Mouse (Mus musculus): ENCODE results near the gene Dync1li2.

Dync1li2 gene

DNA sequence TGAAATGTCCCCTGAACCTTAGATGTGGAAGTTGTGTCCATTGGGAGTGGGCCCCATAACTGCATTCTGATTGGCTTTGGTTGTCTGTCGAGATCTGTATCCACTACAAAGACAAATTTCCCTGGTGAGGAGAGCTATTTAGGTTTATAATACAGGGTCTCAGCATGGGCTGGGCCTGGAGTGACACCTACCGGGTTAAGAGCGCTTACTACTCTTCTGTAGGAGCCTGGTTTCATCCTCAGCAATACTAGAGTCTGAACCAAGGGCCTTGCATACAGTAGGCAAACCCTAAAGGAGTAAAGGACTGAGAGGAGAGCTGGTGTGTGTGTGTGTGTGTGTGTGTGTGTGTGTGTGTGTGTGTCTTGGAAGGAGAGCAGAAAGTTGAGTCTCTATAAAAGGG lies 28.6 kb downstream of the Dync1li2 start:
- DNase-seq (ENCODE audit: low spot score), result no peak

DNA sequence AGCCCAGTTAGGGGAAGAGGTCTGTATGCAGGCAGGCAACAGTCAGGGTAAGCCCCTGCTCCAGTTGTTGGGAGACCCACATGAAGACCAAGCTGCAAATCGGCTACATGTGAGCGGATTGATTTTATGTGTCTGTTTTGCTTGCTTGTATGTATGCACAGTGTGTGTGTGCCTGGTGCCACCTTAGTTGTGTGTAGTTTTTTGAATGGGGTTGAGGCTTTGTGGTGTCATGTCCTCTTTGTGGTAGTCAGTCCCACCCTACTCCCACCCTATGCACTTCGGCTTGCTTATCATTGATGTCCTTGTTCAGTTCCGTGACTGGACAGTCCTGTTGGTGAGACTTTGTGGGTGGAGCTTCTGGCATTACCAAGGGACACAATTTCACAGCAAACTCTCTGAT lies 29.1 kb downstream of the Dync1li2 start:
- no peak for DNase-seq (ENCODE audit: low spot score)

DNA sequence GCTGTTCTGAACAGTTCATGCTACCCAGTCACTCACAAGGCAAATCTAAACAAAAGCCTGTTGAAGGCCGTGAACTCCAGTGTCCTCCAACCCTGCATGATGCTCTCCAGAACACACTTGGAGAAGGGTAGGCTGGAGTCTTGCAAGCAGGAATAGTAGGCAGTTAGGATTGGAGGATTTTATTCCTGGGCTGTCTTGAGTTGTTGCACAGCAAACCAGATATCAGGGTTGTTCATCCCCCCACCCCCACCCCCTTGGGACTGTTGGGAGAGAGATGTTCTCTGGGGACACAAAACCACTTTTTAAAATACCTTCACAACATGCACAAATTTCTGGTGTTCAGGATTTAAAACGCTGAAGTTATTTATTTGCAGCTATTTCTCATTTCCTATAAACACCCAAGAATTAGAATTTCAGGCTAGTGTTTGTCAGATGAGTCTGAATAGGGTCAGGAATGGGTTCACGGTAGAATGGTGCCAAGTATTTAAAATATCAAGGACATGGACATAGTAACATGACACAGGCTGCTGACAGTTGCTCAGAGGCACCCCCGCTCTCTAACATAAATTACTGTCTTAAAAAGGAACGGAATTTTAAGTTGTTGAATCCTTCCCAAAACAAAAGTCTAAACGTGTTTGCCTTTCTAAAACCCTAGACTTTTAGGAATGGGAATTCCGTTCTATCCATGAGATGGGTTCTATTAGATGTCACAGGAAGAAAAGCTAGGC lies 29.9 kb downstream of the Dync1li2 start:
- no peak for DNase-seq (ENCODE audit: low spot score)

DNA sequence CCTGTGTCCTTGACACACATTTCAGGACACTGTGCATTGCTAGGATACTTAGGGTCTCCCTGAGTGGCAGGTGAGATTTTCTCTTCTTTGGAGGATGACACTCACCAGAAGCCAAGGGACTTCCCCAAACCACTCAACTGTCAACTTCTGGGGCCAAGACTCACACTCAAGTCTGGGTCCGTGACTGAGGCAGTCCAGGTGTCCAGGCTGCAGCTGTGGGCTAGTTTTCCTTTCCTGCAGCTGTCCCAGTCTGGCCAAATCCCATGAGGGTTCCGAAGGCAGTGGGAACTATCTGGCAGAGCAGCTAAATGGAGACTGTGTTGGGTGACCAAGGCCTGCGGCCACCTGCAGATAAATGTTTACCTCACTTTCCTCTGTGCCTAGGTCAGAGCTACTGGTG lies 30.9 kb downstream of the Dync1li2 start:
- DNase-seq (ENCODE audit: low spot score), result no peak

DNA sequence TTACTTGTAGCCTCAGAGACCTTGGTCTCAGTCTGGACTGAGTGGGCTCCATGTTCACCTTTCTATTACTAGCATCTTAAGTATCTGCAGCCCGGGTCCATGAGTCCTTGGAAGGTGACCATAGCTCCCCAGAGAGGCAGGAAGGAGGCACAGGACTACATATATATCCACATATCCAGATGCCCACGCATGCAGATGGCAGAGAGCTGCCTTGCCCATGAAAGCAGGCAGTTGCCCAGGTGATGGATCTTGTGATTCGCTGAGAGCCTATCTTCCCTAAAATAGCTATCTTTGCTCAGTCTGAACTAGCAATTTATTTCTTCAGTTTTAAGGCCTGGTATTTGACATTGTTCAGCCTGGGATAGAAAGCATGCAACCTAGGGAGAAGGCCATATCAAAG lies 31.4 kb downstream of the Dync1li2 start:
- no peak for DNase-seq (ENCODE audit: low spot score)

DNA sequence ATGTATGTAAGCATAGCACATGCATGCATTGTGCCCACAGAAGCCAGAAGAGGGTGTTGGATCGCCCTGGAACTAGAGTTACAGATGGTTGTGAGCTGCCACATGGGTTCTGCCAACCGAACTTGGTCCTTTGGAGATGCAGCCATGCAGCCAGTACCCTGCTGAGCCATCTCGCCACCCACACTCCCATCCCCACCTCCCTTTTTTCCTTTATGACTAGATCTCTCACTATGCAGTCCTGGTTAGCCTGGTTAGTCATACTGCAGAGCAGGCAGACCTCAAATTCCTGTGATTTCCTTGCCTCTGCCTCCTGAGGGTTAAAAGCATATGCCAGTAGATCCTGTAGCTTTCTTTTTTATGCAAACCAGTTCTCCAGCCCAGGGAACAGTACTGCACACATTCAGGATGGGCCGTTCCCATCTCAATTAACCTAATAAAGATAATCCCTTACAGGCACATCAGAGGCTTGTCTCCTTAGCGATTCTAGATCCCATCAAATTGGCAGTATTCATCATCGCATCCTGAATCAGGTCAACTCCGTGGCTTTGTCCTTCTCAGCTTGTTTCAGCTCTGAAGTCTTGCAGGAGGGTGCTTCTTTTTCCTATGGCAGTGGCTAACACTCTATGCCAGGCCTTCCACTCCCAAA lies 32.1 kb downstream of the Dync1li2 start:
- DNase-seq (ENCODE audit: low spot score), result no peak

DNA sequence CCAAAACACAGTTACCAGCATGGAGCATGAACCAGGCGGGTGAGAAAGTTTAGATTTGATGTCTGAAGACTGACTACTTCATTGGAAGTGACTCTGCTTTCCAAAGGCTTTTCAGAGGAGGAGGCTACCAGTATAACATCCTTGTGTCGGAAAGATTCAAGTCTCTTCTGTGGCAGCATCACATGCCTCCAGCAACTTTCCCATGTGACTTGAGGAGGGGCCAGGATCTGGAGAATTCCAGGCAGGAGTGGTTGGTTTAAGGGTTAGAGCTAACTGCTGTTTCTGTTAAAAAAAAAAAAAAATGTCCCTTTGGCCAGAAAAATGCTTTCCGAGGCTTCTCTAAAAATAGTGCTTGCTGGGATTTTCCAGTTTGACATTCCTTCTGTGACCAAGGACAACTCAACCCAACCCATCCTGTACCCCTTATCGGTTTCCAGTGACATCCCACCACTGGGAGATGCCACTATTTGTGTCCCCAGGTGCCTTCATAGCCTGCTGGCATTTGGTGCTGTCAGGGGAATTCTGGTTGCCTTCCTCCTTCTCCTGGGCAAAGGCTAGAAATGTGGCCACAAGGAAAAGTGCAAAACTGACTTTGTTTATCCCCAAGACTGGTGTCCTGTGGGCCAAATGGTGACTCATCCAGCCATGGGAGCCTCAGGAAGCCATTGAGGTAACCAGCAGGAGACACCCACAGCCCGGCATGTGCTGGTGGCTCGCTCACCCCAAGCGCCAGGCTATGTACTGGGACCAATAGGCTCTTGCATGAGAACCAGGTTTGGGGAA lies 34.3 kb downstream of the Dync1li2 start:
- no peak for DNase-seq (ENCODE audit: low spot score)

DNA sequence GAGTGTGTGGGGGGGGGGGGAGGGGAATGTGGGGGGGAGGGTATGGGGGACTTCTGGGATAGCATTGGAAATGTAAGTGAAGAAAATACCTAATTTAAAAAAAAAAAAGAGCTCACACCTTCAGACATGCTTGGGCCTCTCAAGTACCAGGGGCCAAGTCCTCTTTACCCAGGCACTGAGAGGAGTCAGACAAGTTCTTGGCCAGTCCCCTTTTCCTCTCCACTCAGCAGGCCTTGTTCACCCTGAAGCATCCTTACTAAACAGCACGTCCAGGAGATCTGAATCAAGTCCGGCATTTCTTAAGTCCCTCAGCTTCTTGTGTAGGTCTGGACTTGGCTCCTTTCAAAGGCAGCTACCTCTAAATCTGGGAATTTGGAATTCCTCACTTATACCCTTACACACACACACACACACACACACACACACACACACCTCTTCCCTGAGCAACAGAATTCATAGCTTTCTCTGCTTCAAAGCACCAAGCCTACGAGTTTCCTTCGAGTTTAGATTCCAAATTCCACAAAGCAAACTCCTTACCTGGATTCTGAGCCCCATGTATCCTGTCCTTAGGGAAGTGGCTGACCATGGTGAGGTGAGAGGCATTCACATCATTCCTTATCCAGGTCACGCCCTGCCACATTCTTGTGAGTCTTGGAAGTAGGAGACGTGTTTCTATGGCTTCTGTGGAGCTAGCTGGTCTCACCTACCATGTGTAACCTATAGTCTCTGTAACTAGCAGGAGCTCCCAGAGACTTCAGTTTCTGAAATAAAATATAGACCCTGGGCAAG lies 36.3 kb downstream of the Dync1li2 start:
- no peak for DNase-seq (ENCODE audit: low spot score)

DNA sequence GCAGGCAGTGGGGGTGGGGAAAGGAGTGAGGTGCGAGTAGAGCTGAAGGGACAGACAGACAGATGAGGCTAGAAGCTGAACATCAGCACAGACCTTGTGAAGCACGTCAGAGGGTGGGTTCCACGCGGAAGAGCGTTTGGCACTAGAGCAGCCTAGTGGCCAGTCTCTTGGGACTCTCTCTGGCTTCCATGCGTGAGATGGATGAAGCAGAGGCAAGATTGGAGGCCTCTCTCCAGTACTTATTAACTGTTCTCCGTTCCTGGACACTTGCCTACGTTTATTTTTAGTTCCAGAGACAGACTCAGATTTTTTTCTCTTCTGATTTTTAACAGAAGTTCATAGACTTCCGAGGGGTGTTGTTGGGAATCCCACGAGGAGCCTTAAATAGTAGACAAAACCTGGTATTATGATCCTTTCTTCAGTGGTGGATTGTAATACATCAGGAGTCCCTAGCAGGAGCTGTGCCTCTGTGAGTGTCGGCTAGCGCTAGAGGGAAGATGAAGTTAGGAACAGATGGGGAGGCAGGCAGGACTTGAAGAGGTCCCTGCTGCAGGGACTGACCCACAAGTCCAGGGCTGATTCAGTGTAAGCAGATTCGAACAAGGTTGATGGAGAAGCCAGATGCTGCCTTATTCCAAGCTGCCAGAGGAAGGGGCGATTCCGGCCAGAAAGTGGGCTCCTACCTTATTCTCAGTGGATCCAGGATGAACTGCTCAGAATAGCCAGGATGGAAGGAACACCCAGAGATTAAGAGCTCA lies 37.2 kb downstream of the Dync1li2 start:
- DNase-seq (ENCODE audit: low spot score), result no peak

DNA sequence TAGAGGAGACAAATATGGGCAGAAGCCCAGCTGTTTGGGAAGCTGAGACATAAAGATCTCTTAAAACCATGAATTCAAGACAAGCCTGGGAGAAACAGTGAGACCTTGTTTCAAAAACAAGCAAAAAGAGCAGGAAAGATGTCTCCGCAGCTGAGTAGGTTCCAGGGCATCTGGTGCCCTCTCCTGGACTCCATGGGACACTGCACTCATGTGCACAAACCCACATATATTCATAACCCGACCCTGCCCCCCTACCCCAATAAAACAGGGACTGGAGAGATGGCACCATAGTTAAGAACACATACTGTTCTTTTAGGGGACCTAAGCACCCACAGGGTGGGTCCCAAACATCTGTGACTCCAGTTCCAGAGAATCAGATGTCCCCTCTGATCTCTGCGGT lies 39.3 kb downstream of the Dync1li2 start:
- no peak for DNase-seq (ENCODE audit: low spot score)

DNA sequence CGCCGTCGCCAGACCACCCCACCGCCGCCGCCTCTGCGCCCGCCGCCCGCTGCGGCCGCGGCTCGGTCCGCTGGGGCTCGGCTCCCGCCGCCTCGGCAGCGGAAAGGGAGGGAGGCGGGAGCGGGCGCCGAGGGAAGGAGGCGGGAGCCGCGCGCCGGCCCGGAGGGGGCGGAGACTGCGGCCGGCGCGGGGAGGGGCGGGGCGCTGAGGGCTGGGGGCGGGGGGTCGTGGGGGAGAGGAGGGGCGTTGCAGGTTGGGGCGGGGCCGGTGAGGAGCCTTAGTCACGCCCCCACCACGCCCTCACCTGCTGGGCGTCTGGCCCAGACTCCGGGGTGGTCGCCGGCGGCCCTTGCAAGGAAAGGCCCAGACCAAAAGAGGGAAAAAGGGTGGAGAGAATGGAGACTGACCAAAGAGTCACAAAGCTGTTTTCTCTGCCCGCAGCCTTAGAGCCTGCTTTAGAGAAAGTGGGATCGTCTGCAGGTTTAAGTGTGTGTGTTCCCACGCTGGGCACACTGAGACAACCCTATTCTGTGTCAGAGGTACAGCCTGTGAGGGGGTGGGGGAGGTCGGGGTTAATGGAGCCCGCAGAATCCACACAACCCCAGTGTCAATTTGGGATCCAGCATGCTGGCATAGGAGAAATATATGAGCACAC lies 47.0 kb downstream of the Dync1li2 start, which contains the start of gene Cmtm4:
Gene Cmtm4 (minus strand): TSS at position 105 of the 655 bp plus-strand sequence.
- peak; percentile 74 for DNase-seq (ENCODE audit: low spot score)

DNA sequence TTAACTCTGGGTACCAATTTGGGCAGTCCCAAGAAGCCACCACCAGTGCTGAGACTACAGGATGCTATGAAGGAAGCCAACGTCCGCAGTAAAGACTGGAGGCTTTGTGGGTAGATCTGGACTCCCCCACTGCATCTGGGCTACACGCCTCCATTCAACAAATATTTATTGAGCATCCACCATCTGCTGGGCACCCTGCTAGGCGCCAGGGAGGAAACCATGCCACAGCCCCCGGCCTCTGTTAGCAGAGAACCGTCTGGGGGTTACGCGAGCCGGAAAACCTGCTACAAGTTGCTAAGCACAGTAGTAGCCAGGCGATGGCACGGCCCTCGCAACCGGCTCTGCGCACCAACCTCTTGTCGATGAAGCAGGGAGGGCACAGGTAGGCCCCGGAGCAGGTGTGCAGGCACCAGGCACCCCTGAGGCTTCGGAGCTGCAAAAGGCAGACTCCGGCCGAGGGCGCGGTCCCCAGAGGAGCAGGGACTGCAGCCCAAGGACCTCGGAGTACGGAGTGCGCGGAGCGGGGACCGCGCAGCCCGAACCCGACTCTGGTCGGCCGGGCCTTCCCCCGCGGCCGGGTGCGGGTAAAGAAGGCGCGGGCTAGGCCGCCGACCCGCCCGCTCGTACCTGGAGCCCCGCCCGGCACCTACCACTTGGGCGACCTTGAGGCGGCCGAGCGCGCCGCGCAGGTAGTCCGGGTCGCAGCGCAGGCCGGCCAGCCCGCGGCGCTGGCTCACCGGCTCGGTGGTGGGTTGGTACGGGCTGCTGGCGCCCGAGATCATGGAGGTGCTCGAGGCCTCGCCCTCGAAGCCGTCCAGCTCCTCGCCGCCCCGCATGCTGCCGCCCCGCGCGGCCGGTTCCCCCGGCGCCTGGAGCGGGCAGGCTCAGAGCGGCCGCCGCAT lies 47.8 kb downstream of the Dync1li2 start:
- peak; percentile 52 for DNase-seq (ENCODE audit: low spot score)

DNA sequence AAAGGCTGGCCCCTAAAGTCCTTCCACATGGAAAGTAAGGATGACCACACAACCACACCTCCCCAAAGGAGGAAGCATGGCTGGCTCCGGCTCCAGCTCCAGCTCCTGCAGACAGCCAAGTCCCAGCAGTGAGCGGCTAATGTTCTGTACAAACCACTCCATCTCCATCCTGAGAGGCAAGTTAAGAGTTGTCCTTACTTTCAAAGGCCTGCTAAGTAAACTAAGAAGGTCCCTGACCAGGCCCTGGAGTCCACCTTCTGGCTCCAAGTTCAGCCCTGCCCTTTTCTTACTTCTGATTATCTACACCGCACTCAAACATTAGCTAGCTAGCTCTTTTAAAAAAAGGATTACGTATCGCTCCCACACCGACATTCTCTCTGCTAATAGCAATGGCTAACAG lies 49.1 kb downstream of the Dync1li2 start:
- DNase-seq (ENCODE audit: low spot score), result no peak

DNA sequence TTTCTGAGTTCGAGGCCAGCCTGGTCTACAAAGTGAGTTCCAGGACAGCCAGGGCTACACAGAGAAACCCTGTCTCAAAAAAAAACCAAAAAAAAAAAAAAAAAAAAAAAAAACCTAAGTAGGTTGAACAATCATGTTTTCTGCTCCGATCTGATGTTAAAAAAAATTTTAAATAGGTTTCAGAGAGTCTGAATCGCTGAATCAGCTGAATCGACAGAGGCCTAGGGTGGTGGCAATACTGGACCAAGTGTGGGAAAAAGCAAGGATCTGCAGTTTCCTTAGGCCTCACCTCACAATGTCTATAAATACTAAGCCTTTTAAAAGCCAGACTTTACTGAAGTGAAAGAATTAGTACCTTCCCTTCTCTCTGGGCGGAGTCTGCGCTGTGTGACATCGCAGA lies 49.7 kb downstream of the Dync1li2 start:
- no peak for DNase-seq (ENCODE audit: low spot score)

DNA sequence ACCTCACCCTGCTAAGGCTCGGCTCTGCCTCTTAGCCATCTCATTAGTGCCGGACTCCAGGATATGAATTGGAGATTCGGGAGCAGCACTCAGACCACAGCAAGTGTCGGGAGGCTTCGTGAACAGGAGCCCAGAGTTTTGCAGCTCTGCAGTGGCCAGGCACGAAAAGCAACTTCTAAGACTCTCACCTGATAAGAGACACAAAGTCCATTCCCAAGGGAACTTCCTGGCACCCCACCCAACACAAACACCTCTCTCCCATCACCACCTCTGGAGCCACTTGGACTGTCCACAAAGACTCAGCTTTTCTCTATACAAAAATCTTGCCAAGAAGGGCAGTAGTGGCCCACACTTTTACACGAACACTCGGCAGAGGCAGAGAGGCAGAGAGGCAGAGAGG lies 52.6 kb downstream of the Dync1li2 start:
- DNase-seq (ENCODE audit: low spot score), result no peak

DNA sequence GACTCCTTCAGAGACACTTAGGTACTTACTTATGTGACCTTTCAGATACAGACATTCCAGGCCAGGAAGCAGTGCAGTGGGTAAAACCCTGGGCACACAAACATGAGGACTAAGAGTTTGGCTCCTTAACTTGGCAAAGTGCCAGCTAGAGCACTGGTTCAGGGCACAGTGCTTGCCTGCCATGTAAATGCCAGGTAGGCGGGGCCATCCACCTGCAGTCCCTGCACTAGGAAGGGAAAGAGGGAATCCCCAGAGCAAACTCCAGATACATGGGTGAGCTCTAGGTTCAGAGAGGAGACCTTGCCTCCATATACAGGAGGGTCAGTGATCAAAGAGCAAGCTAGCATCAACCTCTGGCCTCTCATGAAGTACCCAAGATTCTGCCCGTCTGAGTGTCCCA lies 54.9 kb downstream of the Dync1li2 start:
- DNase-seq (ENCODE audit: low spot score), result no peak

DNA sequence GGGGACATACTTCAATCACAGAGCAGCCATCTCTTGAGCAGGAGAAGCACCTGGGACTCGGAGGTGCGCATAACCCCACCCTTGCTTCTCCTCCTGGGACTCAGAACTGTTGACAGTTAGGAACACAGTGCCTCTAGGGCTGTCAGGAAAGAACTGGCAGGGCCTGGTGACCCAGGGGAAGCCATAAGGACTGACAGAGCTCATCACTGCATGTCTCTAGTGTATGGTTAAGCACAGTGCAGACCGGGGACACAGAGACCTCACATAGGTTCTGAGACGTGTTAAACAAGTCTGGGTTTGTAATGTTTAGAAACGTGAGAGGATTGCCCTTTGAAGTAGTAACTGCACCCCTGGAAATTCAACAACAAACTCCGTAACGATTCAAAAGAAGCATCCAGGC lies 55.3 kb downstream of the Dync1li2 start:
- DNase-seq (ENCODE audit: low spot score), result no peak

DNA sequence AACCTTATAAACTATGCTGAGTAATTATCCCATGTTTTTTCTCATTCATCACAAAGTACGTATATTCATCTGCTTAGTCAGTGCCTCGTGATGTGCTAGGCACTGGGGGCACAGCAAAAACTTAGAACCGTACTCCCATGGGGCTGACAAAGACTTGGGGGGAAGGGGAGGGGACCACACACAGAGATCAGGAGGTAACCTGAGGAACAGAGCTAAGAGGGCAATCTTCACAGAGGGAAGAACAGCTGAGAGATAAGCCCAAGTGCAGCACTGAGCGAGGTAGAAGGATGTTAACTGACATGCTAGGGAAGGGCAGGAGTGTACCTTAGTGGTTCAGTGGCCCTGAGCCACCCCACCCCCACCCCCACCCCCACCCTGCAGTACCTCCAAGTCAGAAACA lies 56.2 kb downstream of the Dync1li2 start:
- no peak for DNase-seq (ENCODE audit: low spot score)

DNA sequence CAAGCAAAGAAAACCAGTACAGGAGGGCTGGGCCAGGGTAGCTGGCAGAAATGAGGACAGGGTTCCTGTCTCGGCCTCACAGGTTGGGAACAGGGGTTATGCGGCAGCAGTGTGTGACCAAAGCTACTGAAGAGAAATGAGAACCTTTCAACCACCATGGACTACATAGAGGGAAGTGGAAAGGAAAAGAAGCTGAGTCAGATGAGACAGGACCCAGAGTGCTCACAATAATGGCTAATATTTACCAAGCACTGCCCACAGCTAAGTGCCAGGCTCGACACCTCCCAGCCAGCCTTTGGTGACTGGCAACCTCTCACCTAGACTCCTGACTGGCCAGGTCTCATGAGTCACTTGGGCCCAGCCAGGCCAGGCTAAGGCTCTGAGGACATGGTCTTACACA lies 58.9 kb downstream of the Dync1li2 start:
- DNase-seq (ENCODE audit: low spot score), result no peak

DNA sequence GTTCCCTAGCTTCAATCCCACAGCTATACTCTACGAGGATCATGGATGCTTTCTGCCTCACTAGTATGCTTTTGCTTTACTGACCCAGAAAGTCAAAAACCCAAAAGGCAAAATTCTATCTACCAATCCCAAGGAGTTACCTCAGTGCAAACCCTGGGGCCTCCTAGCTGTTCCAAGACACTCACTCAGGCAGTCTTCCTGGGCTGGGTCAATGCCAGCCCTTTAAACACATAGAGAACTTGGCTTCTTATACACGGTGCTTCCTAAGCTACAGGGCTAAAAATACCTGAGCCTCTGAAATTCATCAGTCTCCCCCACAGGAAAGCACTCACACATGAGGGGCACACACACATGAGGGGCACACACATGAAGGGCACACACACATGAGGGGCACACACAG lies 59.6 kb downstream of the Dync1li2 start:
- no peak for DNase-seq (ENCODE audit: low spot score)

All from embryo, embryonic 10.5 days (tissue).